Mouse (Mus musculus) stomach, postnatal 0 days (tissue): ENCODE data around the gene Pdf.

Experiments
- CTCF ChIP-seq: IDR thresholded peaks from 2 replicates; pipeline ENCODE4 v1.5.1; 2016; ENCODE audit warnings: antibody characterized with exemption, low read depth, mild to moderate bottlenecking, moderate library complexity
- EP300 ChIP-seq: optimal IDR thresholded peaks from 2 replicates; pipeline ENCODE3; 2016; ENCODE audit warnings: antibody characterized with exemption

DNA sequence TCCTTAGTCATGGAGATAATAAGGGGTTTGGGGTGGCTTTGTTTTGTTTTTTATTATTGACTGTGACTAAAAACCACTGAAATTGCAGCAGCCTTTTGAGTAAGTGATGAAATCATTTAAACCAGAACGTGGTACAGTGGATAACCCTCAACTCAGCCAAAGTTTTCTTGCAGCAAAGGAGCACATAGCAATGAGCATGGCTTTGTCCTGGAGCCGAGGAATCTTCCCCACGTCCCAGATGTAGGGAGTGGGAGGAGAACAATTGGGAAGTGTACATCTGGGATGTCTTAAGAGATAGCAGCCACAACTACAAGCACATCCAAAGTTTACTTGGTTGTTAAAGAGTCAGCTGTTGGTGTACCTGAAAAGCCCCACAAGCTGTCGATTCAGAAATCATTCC is 51.0 kb downstream of the Pdf start:
- no peak for TF ChIP-seq CTCF
- TF ChIP-seq EP300, result no peak
